Mouse (Mus musculus): ENCODE measurements around the gene Foxn2. TPM values are rescaled to one million over a fixed set of nuclear protein-coding genes. Genes with fewer than 3 reads are reported as not detected.
A peak's percentile ranks its signal among the peaks of the same experiment; 100 is the strongest.

The Foxn2 gene
- polyA plus RNA-seq (2015; fragmentation: Nextera tagmentation; extraction: Ambion mirVana): 10.7 and 11.5 TPM in 2 replicates

DNA sequence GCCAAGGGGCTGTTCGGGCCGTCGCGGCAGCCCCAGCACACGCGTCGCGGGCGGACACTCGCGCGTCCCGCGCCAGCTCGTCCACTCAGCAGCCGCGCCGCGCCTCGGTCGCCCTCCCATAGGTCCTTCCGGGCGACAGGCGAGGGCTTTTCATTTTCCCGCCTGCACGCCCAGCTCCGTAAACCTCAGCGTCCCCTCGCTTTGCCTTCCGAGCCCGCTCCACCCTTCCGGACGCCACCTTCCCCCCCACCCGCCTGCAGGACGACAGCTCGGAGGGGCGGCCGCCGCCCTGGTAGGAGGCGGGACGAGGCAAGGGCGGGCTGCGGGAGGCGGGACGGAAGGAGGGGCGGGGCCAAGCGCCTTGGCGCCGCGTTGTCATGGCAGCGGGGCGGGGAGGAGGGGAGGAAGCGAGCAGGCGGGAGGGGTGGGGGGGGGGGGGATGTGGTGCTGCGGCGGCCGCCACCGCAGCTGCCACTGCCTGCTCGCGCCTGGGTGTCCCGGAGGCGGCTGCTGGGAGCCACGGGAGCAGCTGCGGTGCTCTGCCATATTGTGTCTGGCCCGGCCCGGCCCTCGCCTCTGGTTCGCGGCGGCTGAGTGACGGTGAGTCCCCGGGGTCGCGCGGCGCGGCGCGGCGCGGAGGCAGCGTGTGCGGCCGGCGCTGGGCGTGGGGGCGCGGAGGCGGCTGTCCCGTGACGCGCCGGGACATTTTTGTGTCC lies at the start of gene Foxn2:
Gene Foxn2 (plus strand): TSS at position 427 of the 716 bp plus-strand sequence.
- no peaks in the 10 kb centered on the region for H3K36me3 ChIP-seq (replicated peaks)
- H3K27ac ChIP-seq (replicated peaks): peak within 1 kb of the TSS; percentile 92
- no peaks in the 10 kb centered on the region for H3K27me3 ChIP-seq
- H3K9me3 ChIP-seq (replicated peaks): no peaks in the 10 kb centered on the region
- peak; percentile 90 for ATAC-seq (ENCODE audit: insufficient read depth)
- under 1% methylated on average over 75 of the region's 93 CpGs for WGBS (ENCODE audit: insufficient replicate concordance)
- peak within 1 kb of the TSS; percentile 94 for H3K9ac ChIP-seq
- H3K4me2 ChIP-seq: peak within 1 kb of the TSS; percentile 96
- H3K4me3 ChIP-seq (replicated peaks): peak within 1 kb of the TSS; percentile 98
- peaks cover 63% of the 10 kb centered on the region for H3K4me1 ChIP-seq (replicated peaks)

DNA sequence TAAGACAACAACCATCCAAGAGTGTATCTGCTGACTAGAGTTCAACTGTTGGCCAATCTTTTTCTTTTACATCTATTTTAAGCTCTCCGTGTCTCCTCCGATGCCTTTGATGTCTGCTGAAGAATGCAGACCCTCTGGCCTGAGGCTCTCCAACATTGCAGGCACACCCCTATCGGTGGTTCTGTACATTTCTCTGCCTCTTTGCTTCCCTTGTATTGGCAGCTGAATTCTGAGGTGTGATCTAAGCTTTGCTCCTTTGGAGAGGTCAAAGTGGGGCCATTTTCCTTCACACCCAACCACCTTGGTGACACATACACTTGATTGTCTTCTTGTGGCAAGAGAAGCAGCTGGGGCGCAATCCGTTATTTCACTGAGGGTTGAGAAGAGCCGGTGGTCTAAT lies 43.0 kb upstream of the Foxn2 start:
- 72% methylated on average over 6 of the region's 6 CpGs for WGBS (ENCODE audit: insufficient replicate concordance)

DNA sequence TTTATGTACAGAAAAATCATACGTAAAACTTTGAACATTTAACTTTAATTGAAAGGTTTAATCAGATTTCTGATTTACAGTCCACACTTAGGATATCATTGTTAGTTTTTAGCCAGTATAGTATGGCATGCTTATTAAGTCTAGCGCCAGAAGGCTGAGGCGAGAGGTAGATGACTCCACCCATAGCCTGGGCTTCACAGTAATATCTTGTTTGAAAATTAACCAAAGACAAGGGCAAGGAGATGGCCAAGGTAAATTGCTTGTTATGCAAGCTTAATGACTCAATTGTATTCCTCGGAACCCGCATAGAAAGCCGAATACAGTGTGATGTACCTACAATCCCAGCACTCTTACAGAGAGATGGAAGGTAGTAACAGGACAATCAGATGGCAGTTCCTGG lies 42.4 kb upstream of the Foxn2 start:
- no peak overlapping the region for H3K4me2 ChIP-seq
- H3K27ac ChIP-seq (replicated peaks): no peak overlapping the region
- ATAC-seq (ENCODE audit: insufficient read depth): no peak
- no peaks in the 10 kb centered on the region for H3K9me3 ChIP-seq (replicated peaks)
- 77% methylated on average over 6 of the region's 6 CpGs for WGBS (ENCODE audit: insufficient replicate concordance)
- no peaks in the 10 kb centered on the region for H3K4me1 ChIP-seq (replicated peaks)
- H3K4me3 ChIP-seq (replicated peaks): no peak overlapping the region
- no peaks in the 10 kb centered on the region for H3K36me3 ChIP-seq (replicated peaks)
- peaks cover 4% of the 10 kb centered on the region for H3K27me3 ChIP-seq
- H3K9ac ChIP-seq: no peak overlapping the region

More for the DNA sequence above, 43.0 kb upstream of the Foxn2 start:
- Histone ChIP-seq H3K4me1 (replicated peaks) (no peaks in the 10 kb centered on the region), H3K4me2 (no peak overlapping the region), H3K27me3 (no peaks in the 10 kb centered on the region), H3K36me3 (replicated peaks) (no peaks in the 10 kb centered on the region), H3K4me3 (replicated peaks) (no peak overlapping the region), H3K9ac (no peak overlapping the region), H3K27ac (replicated peaks) (no peak overlapping the region), H3K9me3 (replicated peaks) (no peaks in the 10 kb centered on the region)
- no peak for ATAC-seq (ENCODE audit: insufficient read depth)

DNA sequence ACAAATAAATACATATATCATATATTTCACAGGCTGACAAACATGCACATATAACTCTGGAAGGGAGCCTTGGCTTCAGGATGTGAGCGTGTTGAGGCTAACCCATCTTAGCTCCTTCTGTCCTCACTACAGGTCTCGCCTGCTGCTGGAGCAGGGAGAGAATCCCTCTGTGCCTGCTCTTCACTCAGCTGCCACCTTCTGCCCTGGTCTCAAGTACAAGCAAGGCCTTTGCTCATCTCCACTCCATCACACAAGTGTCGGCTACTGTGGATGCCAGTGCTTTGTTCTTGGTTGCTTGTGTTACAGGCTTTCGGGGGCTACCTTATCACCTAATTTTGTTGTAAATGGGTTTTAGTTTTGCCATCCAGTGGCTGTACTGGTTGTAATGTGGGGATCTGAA lies 41.7 kb upstream of the Foxn2 start:
- Histone ChIP-seq H3K9me3 (replicated peaks) (no peaks in the 10 kb centered on the region), H3K9ac (no peak overlapping the region)
- WGBS (ENCODE audit: insufficient replicate concordance): 60% methylated on average over 4 of the region's 4 CpGs

DNA sequence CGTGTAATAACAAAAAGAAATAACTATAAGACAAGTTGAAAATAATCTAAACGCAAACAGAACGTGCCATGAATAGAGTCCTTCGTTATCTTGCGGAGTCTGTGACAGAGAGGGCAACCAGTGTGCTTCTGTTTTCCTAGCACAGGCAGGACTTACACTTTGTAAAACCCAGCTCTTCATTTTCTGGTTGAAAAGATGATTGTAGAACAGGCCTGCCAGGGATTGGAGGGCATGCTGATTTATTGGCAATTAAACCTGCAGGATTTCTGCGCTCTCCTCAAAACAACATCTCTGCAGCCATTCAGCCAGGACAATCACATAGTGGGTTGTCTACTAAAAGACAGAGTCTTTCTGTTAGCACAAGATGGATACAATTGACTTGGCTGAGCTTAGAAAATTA lies 40.4 kb upstream of the Foxn2 start:
- H3K4me2 ChIP-seq: no peak overlapping the region
- no peaks in the 10 kb centered on the region for H3K9me3 ChIP-seq (replicated peaks)
- no peaks in the 10 kb centered on the region for H3K36me3 ChIP-seq (replicated peaks)
- WGBS (ENCODE audit: insufficient replicate concordance): 71% methylated on average over 6 of the region's 6 CpGs
- H3K9ac ChIP-seq: no peak overlapping the region
- ATAC-seq (ENCODE audit: insufficient read depth): no peak
- H3K27ac ChIP-seq (replicated peaks): no peak overlapping the region
- 0 out of 2 replicates have a peak, but pooled peaks cover 4% of the 10 kb centered on the region for H3K4me1 ChIP-seq (replicated peaks)
- H3K4me3 ChIP-seq (replicated peaks): no peak overlapping the region
- peaks cover 24% of the 10 kb centered on the region for H3K27me3 ChIP-seq

More for the DNA sequence above, 41.7 kb upstream of the Foxn2 start:
- Histone ChIP-seq H3K27me3 (peaks cover 12% of the 10 kb centered on the region), H3K4me2 (no peak overlapping the region), H3K4me3 (replicated peaks) (no peak overlapping the region), H3K36me3 (replicated peaks) (no peaks in the 10 kb centered on the region), H3K4me1 (replicated peaks) (no peaks in the 10 kb centered on the region), H3K27ac (replicated peaks) (no peak overlapping the region)
- no peak for ATAC-seq (ENCODE audit: insufficient read depth)

DNA sequence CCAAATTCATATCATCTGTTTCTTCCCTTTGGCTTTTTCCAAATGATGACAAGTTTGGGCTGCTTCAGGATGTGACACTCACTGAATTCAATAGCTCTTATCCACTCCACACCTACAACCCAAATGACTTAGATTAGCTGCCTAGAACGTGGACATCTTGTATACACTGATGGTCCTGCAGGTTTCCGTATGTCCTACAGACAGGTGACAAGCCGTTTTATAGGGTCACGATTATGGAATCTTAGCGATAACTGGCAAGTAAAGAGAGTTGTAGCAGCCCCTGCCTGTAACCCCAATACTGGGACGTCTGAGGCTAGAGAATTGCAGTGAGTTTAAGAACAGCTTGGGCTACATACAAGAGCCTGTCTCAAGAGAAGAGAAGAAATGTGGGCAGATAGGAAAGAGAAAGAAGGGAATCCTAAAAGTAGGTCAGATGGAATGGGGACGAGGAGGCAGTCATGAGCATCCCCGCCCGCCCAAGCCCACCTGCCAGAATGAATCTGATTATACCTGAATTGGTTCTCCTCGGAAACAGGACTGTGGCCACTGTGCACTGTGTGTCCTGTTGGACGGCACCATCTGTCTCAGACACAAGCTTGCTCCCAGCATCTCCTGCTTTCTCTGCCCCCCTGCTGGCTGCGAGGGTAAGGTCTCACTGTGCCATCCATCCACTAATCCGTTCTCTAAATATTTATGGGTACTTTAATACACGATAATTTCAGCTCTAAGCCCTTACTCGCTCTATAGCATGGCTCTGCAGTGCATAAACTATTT lies 39.6 kb upstream of the Foxn2 start:
- H3K9ac ChIP-seq: no peak overlapping the region
- WGBS (ENCODE audit: insufficient replicate concordance): 66% methylated on average over 15 of the region's 15 CpGs
- ATAC-seq (ENCODE audit: insufficient read depth): no peak
- no peaks in the 10 kb centered on the region for H3K9me3 ChIP-seq (replicated peaks)
- H3K4me3 ChIP-seq (replicated peaks): no peak overlapping the region
- 0 out of 2 replicates have a peak, but pooled peaks cover 5% of the 10 kb centered on the region for H3K4me1 ChIP-seq (replicated peaks)
- H3K4me2 ChIP-seq: no peak overlapping the region
- H3K36me3 ChIP-seq (replicated peaks): no peaks in the 10 kb centered on the region
- H3K27ac ChIP-seq (replicated peaks): no peak overlapping the region
- H3K27me3 ChIP-seq: peaks cover 30% of the 10 kb centered on the region

DNA sequence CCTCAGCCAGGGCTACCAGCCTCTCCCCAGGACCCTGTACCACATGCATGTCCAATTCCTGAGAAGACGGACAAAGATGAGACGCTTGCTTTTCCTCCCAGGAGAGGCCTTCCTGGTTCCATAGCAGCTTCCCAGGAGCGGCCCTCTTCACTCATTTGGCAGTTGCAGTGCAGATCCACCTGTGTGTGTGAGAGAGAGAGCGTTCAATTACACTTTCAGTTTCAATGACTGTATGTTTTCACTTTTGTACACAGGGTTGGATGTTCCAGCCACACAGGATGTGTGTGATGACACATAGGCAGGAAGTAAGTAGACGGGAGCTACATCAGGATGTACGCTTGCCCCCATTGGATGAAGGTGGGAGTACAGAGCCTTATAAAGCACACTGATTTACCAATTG lies 37.2 kb upstream of the Foxn2 start:
- H3K9ac ChIP-seq: no peak overlapping the region
- 63% methylated on average over 6 of the region's 6 CpGs for WGBS (ENCODE audit: insufficient replicate concordance)
- H3K4me1 ChIP-seq (replicated peaks): 0 out of 2 replicates have a peak, but pooled peaks cover 5% of the 10 kb centered on the region
- no peaks in the 10 kb centered on the region for H3K9me3 ChIP-seq (replicated peaks)
- ATAC-seq (ENCODE audit: insufficient read depth): no peak
- no peak overlapping the region for H3K4me2 ChIP-seq
- no peak overlapping the region for H3K4me3 ChIP-seq (replicated peaks)
- H3K36me3 ChIP-seq (replicated peaks): no peaks in the 10 kb centered on the region
- H3K27ac ChIP-seq (replicated peaks): no peak overlapping the region
- peaks cover 36% of the 10 kb centered on the region for H3K27me3 ChIP-seq

DNA sequence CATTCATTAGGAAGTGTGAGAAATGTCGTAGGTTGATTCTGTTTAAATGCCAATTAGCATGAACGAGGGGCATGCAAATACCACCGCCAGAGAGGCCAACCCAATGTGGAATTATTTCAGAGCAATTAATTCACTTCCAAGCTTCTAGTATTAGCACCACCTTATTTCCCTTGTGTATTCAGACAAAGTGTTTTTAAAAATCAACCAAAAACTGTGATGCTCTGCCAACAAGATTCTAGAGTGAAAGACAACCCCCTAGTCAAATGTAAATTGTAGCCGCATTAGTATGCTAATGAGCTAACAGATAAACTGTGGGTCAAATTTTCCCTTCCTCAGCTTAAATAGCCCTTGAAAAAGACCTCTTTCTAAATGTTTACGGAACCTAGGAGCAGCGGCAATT lies 36.0 kb upstream of the Foxn2 start:
- no peak overlapping the region for H3K4me3 ChIP-seq (replicated peaks)
- H3K36me3 ChIP-seq (replicated peaks): no peaks in the 10 kb centered on the region
- H3K4me2 ChIP-seq: no peak overlapping the region; the same call in 1 of the 2 replicates
- no peaks in the 10 kb centered on the region for H3K9me3 ChIP-seq (replicated peaks)
- H3K9ac ChIP-seq: no peak overlapping the region
- H3K27me3 ChIP-seq: peaks cover 36% of the 10 kb centered on the region
- 27% methylated on average over 6 of the region's 6 CpGs for WGBS (ENCODE audit: insufficient replicate concordance)
- H3K4me1 ChIP-seq (replicated peaks): peaks cover 5% of the 10 kb centered on the region; the same call in 1 of the 2 replicates
- no peak overlapping the region for H3K27ac ChIP-seq (replicated peaks)
- no peak for ATAC-seq (ENCODE audit: insufficient read depth)

DNA sequence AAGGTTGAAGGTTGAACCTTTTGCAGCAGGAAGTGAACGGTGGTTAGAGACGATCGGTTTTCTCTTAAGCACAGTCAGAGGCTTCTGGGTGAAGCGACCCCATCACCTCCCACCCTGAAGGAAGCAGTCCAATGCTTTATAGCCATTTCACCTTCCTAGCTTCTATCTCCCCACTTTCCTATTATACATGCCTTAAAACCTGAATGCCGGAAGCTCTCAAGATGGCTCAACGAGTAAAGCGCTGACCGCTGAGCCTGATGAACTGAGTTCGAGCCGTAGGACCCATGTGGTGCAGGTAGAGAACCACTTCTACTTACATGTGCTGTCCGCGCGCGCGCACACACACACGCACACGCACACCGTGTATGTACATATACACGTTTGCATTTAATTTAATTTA lies 35.4 kb upstream of the Foxn2 start:
- H3K27me3 ChIP-seq: peaks cover 36% of the 10 kb centered on the region
- peak overlapping the region; percentile 41 for H3K4me2 ChIP-seq
- no peaks in the 10 kb centered on the region for H3K9me3 ChIP-seq (replicated peaks)
- H3K36me3 ChIP-seq (replicated peaks): no peaks in the 10 kb centered on the region
- H3K9ac ChIP-seq: 0 out of 2 replicates have a peak overlapping the region, but pooled peaks have one; percentile 15
- 28% methylated on average over 19 of the region's 19 CpGs for WGBS (ENCODE audit: insufficient replicate concordance)
- no peak overlapping the region; the same call in 1 of the 2 replicates for H3K4me3 ChIP-seq (replicated peaks)
- H3K27ac ChIP-seq (replicated peaks): no peak overlapping the region
- no peak for ATAC-seq (ENCODE audit: insufficient read depth)
- peaks cover 8% of the 10 kb centered on the region; the same call in 1 of the 2 replicates for H3K4me1 ChIP-seq (replicated peaks)

DNA sequence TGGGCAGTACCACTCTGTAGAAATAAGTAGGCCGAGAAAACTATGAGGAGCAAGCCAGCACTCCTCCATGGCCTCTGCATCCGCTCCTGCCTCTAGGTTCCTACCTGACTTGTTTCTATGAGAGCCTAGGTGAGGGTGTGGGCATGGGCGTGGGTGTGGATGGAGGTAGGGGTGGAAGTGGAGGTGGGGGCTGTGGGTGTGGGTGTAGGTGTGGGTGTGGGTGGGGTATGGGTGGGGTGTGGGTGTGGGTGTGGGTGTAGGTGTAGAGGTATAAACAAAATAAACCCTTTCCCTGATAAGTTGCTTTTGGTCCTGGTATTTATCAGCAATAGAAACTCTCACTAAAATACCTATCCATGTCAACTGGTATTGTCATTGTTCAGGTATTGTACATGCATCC lies 30.8 kb upstream of the Foxn2 start:
- peak; percentile 51 for ATAC-seq (ENCODE audit: insufficient read depth)
- no peak overlapping the region for H3K4me2 ChIP-seq
- WGBS (ENCODE audit: insufficient replicate concordance): 72% methylated on average over 3 of the region's 3 CpGs

DNA sequence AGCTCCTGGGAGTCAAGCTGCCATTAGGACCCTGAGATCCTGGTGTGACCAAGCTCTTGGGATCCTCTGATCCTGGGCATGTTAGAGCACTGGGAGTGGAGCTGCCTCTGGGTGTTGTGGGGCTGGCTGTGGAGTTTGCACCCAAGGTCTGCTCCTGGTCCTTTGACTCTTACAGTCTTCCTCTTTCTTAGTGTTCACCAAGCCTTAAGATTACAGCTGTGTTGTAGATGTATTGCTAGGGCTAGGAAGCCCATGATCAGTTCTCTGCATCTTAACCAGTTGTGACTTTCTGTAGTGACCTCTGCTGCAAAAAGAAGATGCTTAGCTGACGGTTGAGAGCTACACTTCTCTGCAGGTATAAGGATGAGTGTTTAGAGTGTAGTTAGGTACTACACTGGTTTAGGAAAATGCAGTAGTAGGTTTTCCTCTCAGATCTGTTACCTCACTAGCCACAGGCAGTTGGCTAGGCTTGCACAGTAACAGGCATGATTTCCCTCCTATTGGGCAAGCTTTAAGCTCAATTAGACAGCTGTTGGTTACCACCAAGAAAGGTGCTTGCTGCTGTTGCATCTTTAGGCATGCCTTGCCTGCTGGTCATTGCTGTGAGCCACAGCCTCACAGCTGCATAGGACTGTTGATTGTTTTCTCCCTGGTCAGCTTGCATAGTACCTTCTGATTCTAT lies 27.2 kb upstream of the Foxn2 start:
- Histone ChIP-seq H3K27me3 (no peaks in the 10 kb centered on the region), H3K4me2 (no peak overlapping the region), H3K36me3 (replicated peaks) (no peaks in the 10 kb centered on the region), H3K4me3 (replicated peaks) (no peak overlapping the region), H3K9me3 (replicated peaks) (no peaks in the 10 kb centered on the region), H3K9ac (no peak overlapping the region), H3K27ac (replicated peaks) (no peak overlapping the region), H3K4me1 (replicated peaks) (peaks cover 4% of the 10 kb centered on the region; the same call in 1 of the 2 replicates)
- WGBS (ENCODE audit: insufficient replicate concordance): 57% methylated on average over 1 of the region's 1 CpGs
- no peak for ATAC-seq (ENCODE audit: insufficient read depth)

More for the DNA sequence above, 30.8 kb upstream of the Foxn2 start:
- Histone ChIP-seq H3K9me3 (replicated peaks) (no peaks in the 10 kb centered on the region), H3K27me3 (peaks cover 16% of the 10 kb centered on the region), H3K4me3 (replicated peaks) (no peak overlapping the region), H3K36me3 (replicated peaks) (no peaks in the 10 kb centered on the region), H3K4me1 (replicated peaks) (peaks cover 8% of the 10 kb centered on the region; the same call in 1 of the 2 replicates), H3K27ac (replicated peaks) (no peak overlapping the region), H3K9ac (no peak overlapping the region)

Data from liver, embryonic 15.5 days (tissue).